Mouse (Mus musculus) E14TG2a.4 (cell line): ENCODE results near the gene Cib4.
A peak's percentile ranks its signal among the peaks of the same experiment; 100 is the strongest.

ENCODE experiments used
- H3K27me3 ChIP-seq: 2 replicates; pipeline ENCODE4 v1.6.1; 2014; ENCODE audit warnings: low read length, control low read depth; ENCODE audit not compliant: insufficient read depth
- H3K36me3 ChIP-seq: 2 replicates; pipeline ENCODE4 v1.6.1; 2014; ENCODE audit warnings: low read length, control low read depth; ENCODE audit not compliant: insufficient read depth
- H3K4me1 ChIP-seq: replicated peaks from 2 replicates; pipeline ENCODE4 v1.6.1; 2014; ENCODE audit warnings: low read depth, low read length, control low read depth
- H3K4me3 ChIP-seq: replicated peaks from 2 replicates; pipeline ENCODE4 v1.5.1; 2014; ENCODE audit warnings: mild to moderate bottlenecking, low read length
- H3K9me3 ChIP-seq: 2 replicates; pipeline ENCODE4 v1.6.1; 2014; ENCODE audit warnings: low read length, control low read depth
- CTCF ChIP-seq: conservative IDR thresholded peaks from 2 replicates; pipeline ENCODE4 v1.5.1; 2014; ENCODE audit warnings: low read length
- NANOG ChIP-seq: IDR thresholded peaks from 2 replicates; pipeline ENCODE4 v1.6.1; 2014; ENCODE audit warnings: borderline replicate concordance, low read length, mixed read lengths
- POU5F1 ChIP-seq: IDR thresholded peaks from 2 replicates; pipeline ENCODE4 v1.6.1; 2014; ENCODE audit warnings: low read length, borderline replicate concordance

Cib4 gene

GRCm38 (mm10) chr5:30545698-30546097 lies at the start of gene Cib4:
Gene Cib4 (minus strand): TSS chr5:30545836.
- TF ChIP-seq NANOG (no peak), CTCF (no peak), POU5F1 (no peak)
- H3K9me3 ChIP-seq = no peaks in the 10 kb centered on the region
- no peaks in the 10 kb centered on the region for H3K4me1 ChIP-seq
- H3K4me3 ChIP-seq = no peak within 1 kb of the TSS
- peaks cover 19% of the 10 kb centered on the region; the same call in 1 of the 2 replicates for H3K27me3 ChIP-seq
- no peaks in the 10 kb centered on the region for H3K36me3 ChIP-seq

DNA sequence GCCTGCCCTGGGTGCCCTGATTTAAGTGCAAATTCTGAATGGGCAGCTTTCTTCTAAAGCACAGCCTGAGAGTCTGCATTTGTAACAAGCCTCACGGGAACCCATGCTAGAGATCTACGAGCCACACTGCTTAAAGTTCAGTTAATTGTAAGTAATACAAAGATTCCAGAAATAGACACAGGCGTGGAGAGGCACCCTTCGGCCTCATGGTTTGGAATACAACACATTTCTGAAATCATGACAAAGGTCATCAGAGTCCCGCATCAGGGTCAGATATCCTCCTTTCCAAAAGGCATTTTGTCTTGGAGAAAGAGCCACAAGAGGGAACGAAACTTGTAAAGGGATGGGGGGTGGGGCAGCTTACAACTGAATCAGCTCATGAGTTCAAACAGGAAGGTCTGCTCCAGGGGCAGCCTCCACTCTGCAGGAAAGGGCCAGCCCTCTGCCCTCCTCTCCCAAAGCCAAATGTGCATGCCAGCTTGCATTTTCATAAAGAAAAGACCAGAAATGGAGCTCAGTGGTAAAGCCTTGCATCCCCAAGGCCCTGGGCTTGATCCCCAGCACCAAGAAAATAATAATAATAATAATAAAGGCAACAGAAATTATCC lies 49.4 kb upstream of the Cib4 start:
- peaks cover 58% of the 10 kb centered on the region for H3K27me3 ChIP-seq
- no peaks in the 10 kb centered on the region for H3K36me3 ChIP-seq
- no peaks in the 10 kb centered on the region for H3K9me3 ChIP-seq
- no peak for TF ChIP-seq NANOG
- TF ChIP-seq POU5F1 = no peak
- TF ChIP-seq CTCF = no peak
- H3K4me1 ChIP-seq = peaks cover 2% of the 10 kb centered on the region; the same call in 1 of the 2 replicates
- H3K4me3 ChIP-seq = no peak overlapping the region

GRCm38 (mm10) chr5:30593811-30594504 lies 48.3 kb upstream of the Cib4 start:
- Histone ChIP-seq H3K4me1 (peaks cover 4% of the 10 kb centered on the region), H3K9me3 (no peaks in the 10 kb centered on the region), H3K36me3 (no peaks in the 10 kb centered on the region), H3K4me3 (0 out of 2 replicates have a peak overlapping the region, but pooled peaks have one; percentile 17), H3K27me3 (peaks cover 60% of the 10 kb centered on the region)
- TF ChIP-seq POU5F1 = no peak
- no peak for TF ChIP-seq NANOG
- TF ChIP-seq CTCF = no peak

DNA sequence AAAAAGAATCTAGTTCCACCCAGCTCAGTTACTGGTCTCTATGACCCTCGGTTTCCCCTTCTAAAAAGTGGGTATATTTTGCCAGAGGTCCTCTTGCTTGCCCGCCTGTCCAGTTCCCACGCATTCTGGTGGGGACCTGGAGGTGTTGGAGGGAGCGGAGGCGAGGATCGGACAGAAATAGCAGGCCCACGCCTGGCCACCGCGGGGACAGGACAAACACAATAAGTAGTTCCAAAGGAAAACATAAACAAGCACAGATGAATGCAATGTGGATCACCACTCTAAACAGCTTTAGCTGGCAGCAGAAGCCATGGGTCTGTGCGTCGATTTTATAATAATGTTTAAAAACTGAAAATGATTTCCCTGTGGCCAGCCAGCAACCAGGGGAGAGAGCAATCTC lies 47.7 kb upstream of the Cib4 start:
- Histone ChIP-seq H3K4me1 (peaks cover 8% of the 10 kb centered on the region), H3K36me3 (no peaks in the 10 kb centered on the region), H3K4me3 (0 out of 2 replicates have a peak overlapping the region, but pooled peaks have one; percentile 17), H3K27me3 (peaks cover 60% of the 10 kb centered on the region), H3K9me3 (no peaks in the 10 kb centered on the region)
- TF ChIP-seq NANOG = no peak
- TF ChIP-seq POU5F1 = no peak

DNA sequence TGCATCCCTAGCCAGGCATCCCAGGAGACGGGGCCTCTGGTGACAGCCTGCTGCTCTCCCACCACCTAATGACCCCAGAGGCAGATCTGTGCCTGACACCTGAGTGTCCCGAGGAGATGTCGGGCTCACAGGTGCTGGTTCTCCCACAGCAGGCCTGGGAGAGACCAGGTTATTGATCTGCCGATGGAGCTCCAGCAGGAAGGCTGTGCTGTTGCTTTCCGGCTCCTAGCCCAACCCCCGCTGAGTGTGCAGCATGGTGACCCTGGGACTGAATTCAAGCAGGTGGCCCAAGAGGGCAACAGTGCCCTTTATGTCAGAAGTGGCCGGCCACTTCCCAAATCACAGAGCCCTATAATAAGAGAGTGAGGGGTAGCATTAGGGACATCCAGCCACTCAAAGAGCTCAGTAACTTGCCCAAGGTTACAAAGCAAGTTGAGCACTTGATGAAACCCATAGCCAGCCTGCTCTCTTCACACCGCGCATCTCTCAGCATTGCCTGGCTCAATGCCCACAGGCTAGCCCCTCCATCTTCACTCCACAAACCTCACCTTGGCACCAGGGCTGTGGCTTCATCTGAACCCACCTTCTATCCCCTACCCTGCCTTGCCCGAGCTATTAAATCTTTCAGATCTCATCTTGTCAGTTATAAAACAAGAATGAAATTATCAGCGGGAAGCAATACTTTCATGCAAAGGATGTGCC lies 46.8 kb upstream of the Cib4 start:
- Histone ChIP-seq H3K36me3 (no peaks in the 10 kb centered on the region), H3K4me3 (no peak overlapping the region), H3K27me3 (peaks cover 61% of the 10 kb centered on the region), H3K9me3 (no peaks in the 10 kb centered on the region), H3K4me1 (peaks cover 8% of the 10 kb centered on the region)
- TF ChIP-seq NANOG (no peak), CTCF (no peak), POU5F1 (no peak)

- Histone ChIP-seq H3K27me3 (peaks cover 63% of the 10 kb centered on the region), H3K4me3 (no peak overlapping the region), H3K4me1 (peaks cover 8% of the 10 kb centered on the region), H3K36me3 (no peaks in the 10 kb centered on the region), H3K9me3 (no peaks in the 10 kb centered on the region)
- TF ChIP-seq CTCF (no peak), NANOG (no peak), POU5F1 (no peak)
Measured at GRCm38 (mm10) chr5:30591786-30592185, 46.1 kb upstream of the Cib4 start.

- H3K36me3 ChIP-seq = no peaks in the 10 kb centered on the region
- peaks cover 8% of the 10 kb centered on the region for H3K4me1 ChIP-seq
- H3K9me3 ChIP-seq = no peaks in the 10 kb centered on the region
- H3K4me3 ChIP-seq = no peak overlapping the region
- peaks cover 64% of the 10 kb centered on the region for H3K27me3 ChIP-seq
- TF ChIP-seq NANOG = no peak
- TF ChIP-seq CTCF = no peak
- no peak for TF ChIP-seq POU5F1
Measured at GRCm38 (mm10) chr5:30591205-30591731, 45.6 kb upstream of the Cib4 start.

DNA sequence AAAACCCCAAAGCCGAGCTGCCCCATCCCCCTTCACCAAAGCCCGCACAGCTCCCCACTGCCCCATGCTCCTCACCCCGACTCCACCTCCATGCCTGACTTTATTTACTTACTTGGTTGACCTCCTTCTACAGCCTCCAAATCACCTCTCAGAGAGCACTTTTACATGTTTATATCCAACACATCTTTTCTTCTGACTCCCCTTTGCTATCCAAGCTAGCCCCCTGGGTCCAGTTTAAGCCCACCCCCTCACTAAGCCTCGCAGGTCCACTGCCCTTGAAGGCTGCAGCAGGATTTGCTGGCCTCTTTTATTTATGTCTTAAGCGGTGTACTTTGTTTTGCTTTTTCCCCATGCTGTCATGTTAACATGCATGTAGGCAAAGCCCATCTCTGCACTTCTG lies 44.6 kb upstream of the Cib4 start:
- Histone ChIP-seq H3K36me3 (no peaks in the 10 kb centered on the region), H3K4me3 (no peak overlapping the region), H3K4me1 (peaks cover 8% of the 10 kb centered on the region), H3K27me3 (peaks cover 72% of the 10 kb centered on the region), H3K9me3 (no peaks in the 10 kb centered on the region)
- TF ChIP-seq CTCF (no peak), NANOG (no peak), POU5F1 (no peak)
